Mouse (Mus musculus) left cerebral cortex, postnatal 36 days (tissue): ENCODE measurements around the gene Col5a1. TPM values are rescaled to one million over a fixed set of nuclear protein-coding genes. Genes with fewer than 3 reads are reported as not detected.

ENCODE experiments used
- DNase-seq, 2 experiments: peaks; one replicate each; pipeline ENCODE4 v3.0.0; 2021 to 2022; ENCODE audit warnings: low spot score in 2 of 2, mixed read lengths in 1 of 2
- intact Hi-C: fragments of 180-260 bp; cut with DNase I; formaldehyde crosslinking; loops from one replicate; pipeline ENCODE4 v1.15.1; 2025
- total RNA-seq, 2 experiments: library from RNA; stranded (reverse); gene quantifications; 2 replicates each; pipeline ENCODE4 v1.2.3; 2021

Col5a1 gene
- total RNA-seq, 2 experiments from 2014 or later, result 7.0 to 8.9 TPM

- intact Hi-C loops, result no loop called here
- no peak for DNase-seq
Observed at GRCm38 (mm10) chr2:27878066-27878465, 8.2 kb upstream of the Col5a1 start.

- DNase-seq, result no peak
- intact Hi-C loops, result loop anchor here (10.0 kb wide), 1 partner anchor 328 kb away; no protein-coding TSS in a partner anchor
Observed at GRCm38 (mm10) chr2:27883276-27883675, 2.9 kb upstream of the Col5a1 start.

- no peak for DNase-seq
- intact Hi-C loops, result loop anchor here (5.0 to 10.0 kb wide), 2 partner anchors 113 to 331 kb away; no protein-coding TSS in a partner anchor
Observed at GRCm38 (mm10) chr2:27885456-27886147, 623 bp upstream of the Col5a1 start.

GRCm38 (mm10) chr2:27886608-27887460, 609 bp downstream of the Col5a1 start:
- peak in 1 of 2 experiments; percentile 17 for DNase-seq
- intact Hi-C loops, result loop anchor here (5.0 to 10.0 kb wide), 2 partner anchors 115 to 332 kb away; no protein-coding TSS in a partner anchor

- intact Hi-C loops, result loop anchor here (5.0 to 10.0 kb wide), 2 partner anchors 115 to 333 kb away; no protein-coding TSS in a partner anchor
Observed at GRCm38 (mm10) chr2:27887461-27888264, 1.4 kb downstream of the Col5a1 start.

GRCm38 (mm10) chr2:27888603-27889545, 2.6 kb downstream of the Col5a1 start:
- intact Hi-C loops, result loop anchor here (5.0 to 10.0 kb wide), 2 partner anchors 117 to 334 kb away; no protein-coding TSS in a partner anchor
- DNase-seq, result no peak

More at GRCm38 (mm10) chr2:27887461-27888264, 1.4 kb downstream of the Col5a1 start:
- no peak for DNase-seq

GRCm38 (mm10) chr2:27891922-27892541, 5.8 kb downstream of the Col5a1 start:
- intact Hi-C loops, result no loop called here
- no peak for DNase-seq

- no peak for DNase-seq
- intact Hi-C loops, result no loop called here
Observed at GRCm38 (mm10) chr2:27893015-27893414, 6.8 kb downstream of the Col5a1 start.

- intact Hi-C loops, result no loop called here
- no peak for DNase-seq
Observed at GRCm38 (mm10) chr2:27894986-27895385, 8.8 kb downstream of the Col5a1 start.

- DNase-seq, result no peak
- intact Hi-C loops, result no loop called here
Observed at GRCm38 (mm10) chr2:27895648-27896047, 9.4 kb downstream of the Col5a1 start.

GRCm38 (mm10) chr2:27897161-27897560, 10.9 kb downstream of the Col5a1 start:
- intact Hi-C loops, result no loop called here
- no peak for DNase-seq

- no peak for DNase-seq
- intact Hi-C loops, result loop anchor here (5.0 kb wide), 1 partner anchor 128 kb away; no protein-coding TSS in a partner anchor
Observed at GRCm38 (mm10) chr2:27899894-27900293, 13.7 kb downstream of the Col5a1 start.

- intact Hi-C loops, result loop anchor here (5.0 kb wide), 1 partner anchor 129 kb away; no protein-coding TSS in a partner anchor
- DNase-seq, result peak in 1 of 2 experiments; percentile 23
Observed at GRCm38 (mm10) chr2:27901076-27901475, 14.9 kb downstream of the Col5a1 start.

- intact Hi-C loops, result loop anchor here (5.0 kb wide), 1 partner anchor 129 kb away; no protein-coding TSS in a partner anchor
- DNase-seq, result peak in 1 of 2 experiments; percentile 23
Observed at GRCm38 (mm10) chr2:27901525-27902245, 15.5 kb downstream of the Col5a1 start.

GRCm38 (mm10) chr2:27902318-27902717, 16.1 kb downstream of the Col5a1 start:
- DNase-seq, result no peak
- intact Hi-C loops, result loop anchor here (5.0 kb wide), 1 partner anchor 130 kb away; no protein-coding TSS in a partner anchor

GRCm38 (mm10) chr2:27905411-27905810, 19.2 kb downstream of the Col5a1 start:
- DNase-seq, result no peak
- intact Hi-C loops, result no loop called here

- DNase-seq, result no peak
- intact Hi-C loops, result no loop called here
Observed at GRCm38 (mm10) chr2:27910501-27910900, 24.3 kb downstream of the Col5a1 start.
